Mouse (Mus musculus) forebrain, embryonic 14.5 days (tissue): ENCODE measurements around the gene Exoc1. TPM values are rescaled to one million over a fixed set of nuclear protein-coding genes. Genes with fewer than 3 reads are reported as not detected.

Source experiments
- ATAC-seq: fragments of 200-750 bp; cut with Nextera tagmentation; 2 replicates; pipeline ENCODE4 v1.8.0; 2017; ENCODE audit warnings: mild to moderate bottlenecking, moderate library complexity
- DNase-seq: peaks from one replicate; pipeline ENCODE4 v3.0.0-alpha.2; 2015; ENCODE audit warnings: low spot score
- H3K27ac ChIP-seq: fragments of 300-500 bp; sonication (generic); 2 replicates; pipeline ENCODE4 v1.5.1; 2014; ENCODE audit warnings: low read depth, mild to moderate bottlenecking, control low read depth, low read length, moderate library complexity
- H3K27me3 ChIP-seq: fragments of 300-500 bp; sonication (generic); replicated peaks from 2 replicates; pipeline ENCODE4 v1.6.1; 2014; ENCODE audit warnings: low read length, control low read depth, mixed read lengths; ENCODE audit not compliant: control insufficient read depth, insufficient read depth
- H3K36me3 ChIP-seq: fragments of 300-500 bp; sonication (generic); 2 replicates; pipeline ENCODE4 v1.6.1; 2014; ENCODE audit warnings: low read length, control low read depth; ENCODE audit not compliant: control insufficient read depth, insufficient read depth
- H3K4me1 ChIP-seq: fragments of 300-500 bp; sonication (generic); 2 replicates; pipeline ENCODE4 v1.6.1; 2014; ENCODE audit warnings: antibody characterized with exemption, low read length, control low read depth; ENCODE audit not compliant: control insufficient read depth, insufficient read depth
- H3K4me2 ChIP-seq: fragments of 300-500 bp; sonication (generic); 2 replicates; pipeline ENCODE4 v1.6.1; 2014; ENCODE audit warnings: mild to moderate bottlenecking, control low read depth, low read length
- H3K4me3 ChIP-seq: fragments of 300-500 bp; sonication (generic); 2 replicates; pipeline ENCODE4 v1.5.1; 2014; ENCODE audit warnings: low read depth, low read length, control low read depth
- H3K9ac ChIP-seq: fragments of 300-500 bp; sonication (generic); 2 replicates; pipeline ENCODE4 v1.6.1; 2014; ENCODE audit warnings: mild to moderate bottlenecking, low read length, control low read depth, moderate library complexity
- H3K9me3 ChIP-seq: fragments of 300-500 bp; sonication (generic); replicated peaks from 2 replicates; pipeline ENCODE4 v1.6.1; 2016; ENCODE audit warnings: low read length, control low read depth, mixed read lengths; ENCODE audit not compliant: control insufficient read depth
- WGBS: fragments of 180-500 bp; shearing (Covaris S2); extraction: QIAGEN DNeasy Blood & Tissue Kit; methylation state at CpG from one replicate; pipeline ENCODE4 v1.1.7; 2014; 5-methylcytosine and 5-hydroxymethylcytosine counted together
- polyA plus RNA-seq: library from polyadenylated mRNA; unstranded; fragments of >200 nt; fragmentation: Nextera tagmentation; extraction: Ambion mirVana; gene quantifications from 2 replicates; pipeline ENCODE4 v1.2.1, GENCODE M21; 2014

Exoc1 gene
- polyA plus RNA-seq, 1 experiment from 2014 or later = 53.6 TPM

DNA sequence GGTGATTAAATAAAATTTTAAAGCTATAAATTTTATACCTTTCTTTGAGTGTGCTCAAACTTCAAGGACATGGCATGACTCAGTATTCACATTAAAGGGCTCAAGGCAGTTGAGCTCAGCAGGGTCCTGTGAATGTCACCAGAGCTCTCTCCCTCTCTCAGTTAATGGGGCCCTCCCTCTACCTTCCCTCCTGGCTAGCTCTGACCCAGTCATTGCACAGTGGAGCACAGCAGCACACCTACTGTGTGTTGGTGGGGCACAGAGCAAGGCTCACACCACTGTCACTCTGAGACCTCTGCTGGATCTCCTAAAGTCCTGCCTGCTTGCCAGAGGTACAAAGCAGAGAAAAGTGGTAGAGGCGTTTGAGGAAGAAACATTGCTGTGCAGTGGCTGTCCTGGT, 7.1 kb downstream of the Exoc1 start:
- Histone ChIP-seq H3K4me2 (no peak overlapping the region), H3K9ac (no peak overlapping the region), H3K27me3 (no peaks in the 10 kb centered on the region), H3K4me1 (peaks cover 3% of the 10 kb centered on the region; the same call in 1 of the 2 replicates), H3K4me3 (no peak overlapping the region), H3K36me3 (peaks cover 59% of the 10 kb centered on the region), H3K27ac (no peak overlapping the region), H3K9me3 (no peaks in the 10 kb centered on the region)
- WGBS = 70% methylated on average over 1 of the region's 1 CpGs
- no peak for ATAC-seq
- DNase-seq = no peak

DNA sequence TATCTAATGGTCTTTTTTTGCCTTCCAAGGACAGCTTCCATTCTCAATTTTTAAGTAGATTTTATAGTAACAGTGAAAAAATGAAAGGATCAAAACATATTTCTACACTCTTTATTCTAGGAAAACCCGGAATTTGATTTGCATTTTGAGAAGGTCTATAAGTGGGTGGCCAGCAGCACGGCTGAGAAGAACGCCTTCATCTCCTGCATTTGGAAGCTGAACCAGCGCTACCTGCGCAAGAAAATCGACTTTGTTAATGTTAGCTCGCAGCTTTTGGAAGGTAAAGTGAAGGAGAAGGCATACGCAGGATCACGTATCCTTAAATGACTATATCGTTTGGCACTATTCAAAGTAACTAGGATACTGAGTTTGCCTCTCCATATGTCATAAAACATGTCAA, 8.5 kb downstream of the Exoc1 start:
- Histone ChIP-seq H3K9ac (no peak overlapping the region), H3K4me3 (no peak overlapping the region), H3K9me3 (no peaks in the 10 kb centered on the region), H3K36me3 (peaks cover 64% of the 10 kb centered on the region), H3K4me1 (peaks cover 3% of the 10 kb centered on the region; the same call in 1 of the 2 replicates), H3K27me3 (no peaks in the 10 kb centered on the region), H3K27ac (no peak overlapping the region), H3K4me2 (no peak overlapping the region)
- 95% methylated on average over 10 of the region's 10 CpGs for WGBS
- no peak for ATAC-seq
- DNase-seq = no peak

DNA sequence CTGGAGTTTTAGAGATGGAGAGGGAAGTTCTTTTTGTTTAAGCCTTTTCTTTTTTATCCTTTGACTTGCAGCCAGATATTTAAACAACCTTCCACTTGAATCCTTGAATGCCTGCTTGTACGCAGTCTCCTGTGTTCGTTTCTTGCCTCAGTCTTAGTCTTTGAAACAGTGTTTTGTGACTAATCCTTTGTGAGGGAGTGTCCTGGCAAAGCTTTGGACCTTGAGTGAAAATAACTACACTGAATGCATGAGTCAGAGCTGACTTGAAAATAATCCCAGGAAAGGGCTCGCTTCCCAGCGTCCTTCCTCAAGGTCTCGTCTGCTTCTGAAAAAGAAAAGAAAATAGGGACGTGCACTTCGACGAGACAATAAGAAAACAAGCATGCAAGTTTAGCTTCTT, 11.1 kb downstream of the Exoc1 start:
- Histone ChIP-seq H3K4me2 (no peak overlapping the region), H3K27ac (no peak overlapping the region), H3K9ac (no peak overlapping the region), H3K4me1 (peaks cover 3% of the 10 kb centered on the region; the same call in 1 of the 2 replicates), H3K36me3 (peaks cover 75% of the 10 kb centered on the region), H3K4me3 (no peak overlapping the region), H3K9me3 (no peaks in the 10 kb centered on the region), H3K27me3 (no peaks in the 10 kb centered on the region)
- ATAC-seq = no peak
- DNase-seq = peak; percentile 51
- 48% methylated on average over 8 of the region's 8 CpGs for WGBS

DNA sequence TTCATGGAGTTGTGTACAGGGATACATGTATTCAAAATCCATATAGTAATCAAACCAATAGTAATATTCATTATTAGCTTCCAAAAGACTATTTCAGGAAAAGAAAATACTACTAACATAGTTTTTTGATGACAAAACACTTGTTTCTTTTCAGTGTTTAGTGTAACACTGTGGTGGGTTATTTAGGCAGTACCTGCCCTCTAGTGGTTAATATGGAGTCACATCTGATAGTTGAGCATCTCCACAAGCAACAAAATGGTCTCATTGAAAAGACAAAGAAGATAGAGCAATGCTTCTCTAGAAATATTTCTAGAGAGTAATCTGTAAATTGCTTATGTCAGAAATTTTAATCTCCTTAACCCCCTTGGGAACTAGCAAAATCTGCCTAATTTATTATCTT, 11.7 kb downstream of the Exoc1 start:
- H3K4me2 ChIP-seq = no peak overlapping the region
- DNase-seq = peak; percentile 68
- no peak overlapping the region for H3K4me3 ChIP-seq
- H3K9me3 ChIP-seq = no peaks in the 10 kb centered on the region
- no peak overlapping the region for H3K9ac ChIP-seq
- peaks cover 3% of the 10 kb centered on the region; the same call in 1 of the 2 replicates for H3K4me1 ChIP-seq
- no peaks in the 10 kb centered on the region for H3K27me3 ChIP-seq
- H3K27ac ChIP-seq = no peak overlapping the region
- peaks cover 75% of the 10 kb centered on the region for H3K36me3 ChIP-seq
- ATAC-seq = peak; percentile 52; the same call in 1 of the 2 replicates

DNA sequence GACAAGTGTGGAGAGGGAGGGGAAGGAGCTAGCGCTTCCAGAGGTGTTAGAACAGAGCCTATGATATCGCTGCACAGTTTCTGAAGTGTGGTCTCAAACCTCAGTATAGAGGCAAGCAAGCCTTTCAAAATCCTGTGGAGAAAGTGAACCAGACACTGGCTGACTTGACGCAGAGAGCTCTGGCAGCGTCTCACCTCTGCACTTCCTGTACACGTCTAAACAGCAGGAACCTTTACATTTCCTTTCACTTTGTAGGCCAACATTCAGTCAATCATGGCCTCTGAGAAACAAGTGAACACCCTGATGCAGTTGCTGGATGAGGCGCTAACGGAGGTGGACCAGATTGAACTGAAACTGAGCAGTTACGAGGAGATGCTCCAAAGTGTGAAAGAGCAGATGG, 14.1 kb downstream of the Exoc1 start:
- H3K4me3 ChIP-seq = no peak overlapping the region
- ATAC-seq (no peak), DNase-seq (no peak)
- 95% methylated on average over 8 of the region's 8 CpGs for WGBS
- H3K9me3 ChIP-seq = no peaks in the 10 kb centered on the region
- peaks cover 3% of the 10 kb centered on the region; the same call in 1 of the 2 replicates for H3K4me1 ChIP-seq
- H3K9ac ChIP-seq = no peak overlapping the region
- H3K36me3 ChIP-seq = peaks cover 58% of the 10 kb centered on the region
- H3K27ac ChIP-seq = no peak overlapping the region
- no peak overlapping the region for H3K4me2 ChIP-seq
- no peaks in the 10 kb centered on the region for H3K27me3 ChIP-seq

DNA sequence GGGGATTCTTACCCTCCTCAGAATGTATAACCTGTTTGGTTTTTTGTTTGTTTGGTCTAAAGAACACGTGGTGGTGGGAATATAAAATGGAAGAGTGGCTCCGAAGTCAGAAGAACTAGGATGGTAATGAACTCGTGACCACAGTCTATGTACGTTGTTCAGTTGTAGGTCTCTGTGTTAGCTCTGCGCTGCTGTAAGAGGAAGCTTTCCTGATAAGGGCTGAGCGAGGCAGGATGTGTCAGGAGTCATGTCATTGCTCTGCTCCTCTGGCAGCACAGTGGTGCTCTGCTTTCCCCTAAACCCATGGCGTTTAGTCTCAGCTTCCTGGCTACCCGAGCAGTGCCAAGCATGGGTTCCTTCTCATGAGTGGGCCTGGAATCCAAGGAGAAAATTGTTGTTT, 21.3 kb downstream of the Exoc1 start:
- Histone ChIP-seq H3K9me3 (no peaks in the 10 kb centered on the region), H3K4me2 (no peak overlapping the region), H3K9ac (no peak overlapping the region), H3K36me3 (peaks cover 46% of the 10 kb centered on the region), H3K4me1 (no peaks in the 10 kb centered on the region), H3K27me3 (no peaks in the 10 kb centered on the region), H3K27ac (no peak overlapping the region), H3K4me3 (no peak overlapping the region)
- 92% methylated on average over 8 of the region's 8 CpGs for WGBS
- ATAC-seq = no peak
- DNase-seq = no peak

DNA sequence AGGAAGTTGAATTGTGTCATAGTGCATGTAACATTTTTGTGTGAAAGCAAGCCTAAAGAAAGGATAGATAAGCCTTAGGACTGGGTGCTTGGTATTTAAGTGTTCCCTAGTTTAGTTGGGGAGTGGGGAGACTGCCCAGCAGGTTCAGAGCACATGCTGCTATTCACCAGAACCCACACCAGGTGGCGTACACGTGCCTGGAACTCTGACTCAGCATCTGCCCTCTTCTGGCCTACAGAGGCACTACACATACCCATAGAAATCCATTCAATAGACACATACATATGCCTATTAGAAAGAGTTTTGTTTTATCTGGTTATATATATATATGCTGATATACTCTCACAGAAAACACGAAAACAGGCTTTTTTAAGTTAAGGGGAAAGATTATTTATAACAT, 36.2 kb downstream of the Exoc1 start:
- ATAC-seq (no peak), DNase-seq (peak; percentile 55)
- WGBS = 35% methylated on average over 3 of the region's 3 CpGs
- no peak overlapping the region for H3K4me2 ChIP-seq
- no peak overlapping the region for H3K27ac ChIP-seq
- no peaks in the 10 kb centered on the region for H3K4me1 ChIP-seq
- H3K4me3 ChIP-seq = no peak overlapping the region
- no peaks in the 10 kb centered on the region for H3K27me3 ChIP-seq
- H3K36me3 ChIP-seq = peaks cover 76% of the 10 kb centered on the region
- H3K9ac ChIP-seq = no peak overlapping the region
- no peaks in the 10 kb centered on the region for H3K9me3 ChIP-seq

DNA sequence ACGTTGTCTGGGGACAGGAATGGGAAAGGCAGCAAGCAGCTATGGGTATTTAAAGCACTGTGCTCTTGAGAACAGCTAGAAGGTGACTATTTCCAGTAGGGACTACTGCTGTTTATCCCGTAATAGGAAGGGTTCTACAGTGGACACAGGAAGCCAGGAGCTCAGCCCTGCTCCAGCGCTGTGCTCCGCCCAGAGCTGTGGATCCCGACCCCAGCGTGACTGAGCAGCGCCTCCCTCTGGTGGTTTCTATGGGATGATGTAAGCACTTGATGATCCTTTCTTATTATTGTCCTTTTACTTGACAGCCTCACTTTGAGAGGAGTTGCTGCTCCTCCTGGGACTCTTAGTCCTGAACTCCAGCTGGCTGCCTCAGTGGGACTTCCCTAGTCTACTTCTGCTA, 45.1 kb downstream of the Exoc1 start:
- 77% methylated on average over 7 of the region's 7 CpGs for WGBS
- Histone ChIP-seq H3K36me3 (peaks cover 22% of the 10 kb centered on the region), H3K4me3 (no peak overlapping the region), H3K9ac (no peak overlapping the region), H3K9me3 (no peaks in the 10 kb centered on the region), H3K27ac (no peak overlapping the region), H3K27me3 (no peaks in the 10 kb centered on the region), H3K4me1 (no peaks in the 10 kb centered on the region), H3K4me2 (no peak overlapping the region)
- ATAC-seq (no peak), DNase-seq (no peak)

DNA sequence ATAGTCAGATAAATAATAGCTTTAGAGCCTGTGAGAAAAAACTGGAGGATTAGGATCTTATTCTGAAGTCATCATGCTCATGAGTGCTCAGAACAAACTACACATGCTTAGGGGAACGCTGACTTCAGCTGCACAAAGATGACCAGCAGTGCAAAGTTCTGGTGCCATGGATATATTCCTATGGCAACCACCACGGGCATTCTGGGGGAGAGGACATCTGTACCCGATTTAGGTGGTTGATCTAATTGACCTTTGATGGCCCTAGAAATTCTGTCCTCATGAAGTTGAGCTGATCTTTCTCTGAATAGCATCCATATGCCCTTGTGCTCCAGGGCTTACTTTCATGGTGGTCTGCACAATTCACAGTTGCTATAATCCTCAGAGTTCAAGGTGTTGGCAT, 47.9 kb downstream of the Exoc1 start:
- Histone ChIP-seq H3K4me1 (no peaks in the 10 kb centered on the region), H3K27ac (no peak overlapping the region), H3K4me3 (no peak overlapping the region), H3K27me3 (no peaks in the 10 kb centered on the region), H3K4me2 (no peak overlapping the region), H3K9ac (no peak overlapping the region), H3K9me3 (no peaks in the 10 kb centered on the region), H3K36me3 (no peaks in the 10 kb centered on the region)
- DNase-seq (no peak), ATAC-seq (no peak)
- 83% methylated on average over 3 of the region's 3 CpGs for WGBS
